Mouse (Mus musculus): ENCODE data around the gene Nat8f2.
"Not testable (repeated sequence)": the region's sequence is repeated elsewhere in the genome, so short reads cannot be mapped to it uniquely, and the experiment has no call there.

The Nat8f2 gene

DNA sequence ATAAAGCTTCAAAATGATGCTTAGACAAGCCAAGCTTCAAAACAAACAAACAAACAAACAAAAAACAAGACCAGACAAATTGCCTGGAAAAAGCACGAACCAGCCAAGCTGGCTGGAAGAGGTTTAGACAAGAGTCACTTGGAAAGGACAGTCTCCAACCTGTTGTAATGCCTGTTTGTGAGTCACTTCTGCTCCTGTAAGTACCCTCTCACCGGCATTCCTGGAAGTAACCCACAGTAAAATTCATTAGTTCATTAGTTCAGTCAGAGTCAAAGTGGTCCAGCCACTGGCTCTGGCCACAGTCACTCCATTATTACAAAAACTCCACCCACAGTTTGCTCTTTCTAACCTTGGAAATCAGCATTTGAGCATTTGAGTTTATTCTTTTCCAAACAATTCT is 5.1 kb downstream of the Nat8f2 start:
- DNase-seq (ENCODE audit: low spot score) = no peak

DNA sequence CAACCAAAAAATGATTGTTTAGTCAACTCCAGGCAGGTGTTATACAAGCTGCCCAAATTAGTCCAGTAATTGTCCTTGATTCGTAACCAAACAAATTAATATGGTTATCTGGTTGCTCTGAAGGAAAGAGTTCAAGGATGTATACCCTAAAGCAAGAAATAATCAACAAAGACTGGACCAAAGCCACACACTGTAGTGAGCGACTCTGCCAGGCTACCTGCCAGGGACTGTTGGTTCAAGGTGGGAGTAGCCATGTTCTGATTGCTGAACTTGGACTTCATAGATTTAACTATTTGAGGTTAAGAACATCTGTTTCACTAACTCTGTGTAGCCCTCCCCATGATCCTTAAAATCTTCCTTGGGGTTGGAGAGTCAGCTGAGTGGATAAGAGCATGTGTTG is 5.8 kb downstream of the Nat8f2 start:
- DNase-seq (ENCODE audit: low spot score) = no peak

DNA sequence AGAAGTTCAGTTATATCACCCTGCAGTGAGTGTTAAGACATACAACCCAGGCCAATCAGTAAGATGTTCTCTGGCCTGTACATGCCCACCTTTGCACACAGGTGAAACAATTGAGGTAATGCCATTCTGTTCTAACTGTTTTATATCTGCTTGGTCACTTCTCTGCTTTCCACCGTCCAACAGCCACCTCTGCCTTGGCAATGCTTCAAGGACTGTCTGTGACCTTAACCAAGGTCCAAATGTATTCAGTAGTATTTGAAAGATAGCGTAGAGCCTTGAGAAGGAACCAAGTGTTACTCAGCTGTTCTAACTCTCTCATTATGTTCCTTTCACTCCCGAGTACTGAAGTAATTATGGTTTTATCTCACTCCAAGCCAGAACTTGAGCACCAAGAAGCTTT is 6.4 kb downstream of the Nat8f2 start:
- DNase-seq (ENCODE audit: low spot score) = no peak

DNA sequence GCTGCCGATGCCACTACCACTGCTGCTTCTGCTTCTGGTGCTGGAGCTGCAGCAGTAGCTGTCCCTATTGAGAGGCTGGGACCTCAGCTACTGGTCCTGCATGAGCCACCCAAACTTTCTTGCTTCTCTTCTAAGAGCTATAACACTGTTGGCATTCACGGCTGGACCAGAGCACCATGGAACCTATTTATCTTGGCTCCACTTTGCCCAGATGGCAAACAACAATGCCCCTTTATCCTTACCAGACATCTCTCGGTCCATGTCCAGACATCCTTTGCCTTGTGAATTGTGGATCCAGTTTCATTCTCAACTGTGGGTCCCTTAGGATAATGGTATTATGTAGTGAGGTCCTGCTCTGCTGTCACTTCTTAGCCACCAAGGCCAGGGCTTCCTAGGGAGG is 7.7 kb downstream of the Nat8f2 start:
- no peak for DNase-seq (ENCODE audit: low spot score)

DNA sequence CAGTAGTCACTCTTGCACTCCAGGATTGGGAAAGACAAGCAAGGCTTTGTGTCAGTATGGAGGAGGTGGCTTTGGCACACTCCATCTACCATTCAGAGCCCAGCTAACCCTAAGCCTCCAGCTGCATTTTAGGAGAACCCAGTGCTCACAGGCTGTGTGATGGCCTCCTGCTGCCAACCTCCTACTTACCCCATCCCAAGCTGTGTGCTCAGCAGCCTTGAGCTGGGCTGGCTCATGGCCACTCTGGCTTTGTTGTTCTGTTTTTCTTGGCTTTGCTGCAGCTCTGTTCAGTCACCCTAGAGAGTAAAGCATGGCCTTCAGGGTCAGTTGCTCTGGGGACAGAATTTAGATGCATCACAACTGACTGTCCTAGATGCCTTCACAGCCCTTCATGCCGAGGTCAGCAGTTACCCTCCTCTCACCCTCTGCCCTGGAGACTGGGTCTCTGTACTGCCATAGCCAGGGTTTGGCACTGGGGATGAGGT is 12.7 kb downstream of the Nat8f2 start:
- DNase-seq (ENCODE audit: low spot score) = no peak

DNA sequence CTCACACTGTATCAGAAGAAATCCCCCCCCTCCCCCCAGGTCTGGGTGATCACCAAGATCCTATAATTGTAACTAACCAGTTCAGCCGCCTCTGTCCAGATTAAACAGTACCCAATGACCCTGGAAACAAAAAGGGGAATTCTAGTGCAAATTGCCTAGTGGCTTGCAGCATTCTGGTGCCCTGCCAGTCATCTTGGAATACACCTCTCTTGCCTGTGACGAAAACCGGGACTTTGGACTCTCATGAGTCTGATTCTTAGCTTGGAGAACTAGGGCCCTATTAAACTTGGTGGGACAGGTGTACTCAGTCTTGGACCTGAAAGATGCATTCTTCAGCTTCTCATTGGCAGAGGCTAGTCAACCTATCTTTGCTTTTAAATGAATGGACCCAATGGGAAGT is 15.5 kb downstream of the Nat8f2 start:
- DNase-seq (ENCODE audit: low spot score) = no peak

DNA sequence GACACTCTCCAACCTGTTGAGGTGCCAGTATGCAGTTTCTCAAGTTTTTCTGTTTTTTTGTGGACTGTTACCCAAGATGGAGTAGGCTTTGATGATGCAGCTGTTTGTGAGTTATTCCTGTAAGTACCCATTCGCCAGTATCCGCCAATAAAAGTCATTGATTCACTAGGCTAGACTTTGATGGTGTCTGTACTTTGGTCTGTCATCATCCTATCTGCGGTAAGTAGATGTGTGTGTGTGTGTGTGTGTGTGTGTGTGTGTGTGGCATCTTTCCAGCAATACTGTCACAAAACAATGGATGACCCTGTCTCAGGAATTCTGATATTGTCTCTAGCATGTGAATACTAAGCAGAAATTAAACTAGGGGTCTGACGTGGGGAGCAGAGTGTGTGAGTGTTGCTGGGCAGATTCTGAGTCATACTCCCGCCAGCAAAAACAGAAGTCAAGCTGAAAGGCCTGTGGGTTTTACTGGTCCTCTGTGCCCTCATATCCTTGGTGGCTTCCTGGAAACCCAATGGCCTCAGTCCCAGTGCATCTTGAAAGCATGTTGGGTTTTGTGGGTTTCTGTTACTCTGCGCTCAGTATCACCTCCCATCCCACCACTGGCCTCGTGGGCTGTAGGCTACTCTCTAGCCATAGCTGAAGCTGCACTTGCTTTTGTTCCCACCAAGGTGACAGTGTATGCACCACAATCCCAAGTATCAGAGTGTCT is 17.7 kb downstream of the Nat8f2 start:
- no peak for DNase-seq (ENCODE audit: low spot score)

DNA sequence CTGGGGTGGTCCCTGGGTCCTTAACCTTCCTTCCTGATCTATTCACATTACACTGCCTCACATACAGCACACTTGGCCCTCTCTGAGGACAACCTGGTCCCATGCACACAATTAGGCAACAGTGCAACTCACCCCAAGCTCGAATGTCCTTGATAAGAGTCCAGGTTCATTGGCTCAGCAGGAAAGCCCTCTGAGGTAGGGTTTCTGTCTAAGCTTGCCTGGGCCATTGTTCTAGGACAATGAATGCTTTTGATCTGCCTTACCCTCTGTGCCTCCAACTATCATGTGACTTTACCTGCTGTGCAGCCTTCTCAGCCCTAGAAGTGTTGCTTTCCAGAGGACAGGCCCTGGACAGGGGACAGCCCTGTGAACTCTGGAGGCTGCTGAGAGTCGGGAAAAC is 19.7 kb downstream of the Nat8f2 start:
- no peak for DNase-seq (ENCODE audit: low spot score)

DNA sequence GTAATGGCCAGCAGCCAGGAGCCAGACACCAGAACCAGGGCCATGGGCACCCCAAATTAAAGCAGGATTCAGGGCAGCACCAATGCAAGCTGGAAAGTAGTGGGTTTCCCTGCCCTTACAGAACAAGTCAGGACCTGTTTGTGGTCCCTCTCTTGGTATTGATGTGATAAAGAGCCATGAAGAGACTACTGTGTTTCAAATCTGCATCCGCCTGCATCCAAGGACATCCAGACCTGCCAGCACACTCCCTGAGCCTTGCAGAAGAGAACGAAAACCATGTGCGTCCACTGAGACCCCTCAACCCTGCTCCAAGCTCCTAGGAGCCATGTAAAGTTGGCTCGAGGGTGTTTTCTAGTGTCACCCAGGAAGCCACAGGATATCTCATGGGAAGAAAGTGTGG is 20.8 kb downstream of the Nat8f2 start:
- DNase-seq (ENCODE audit: low spot score) = no peak

DNA sequence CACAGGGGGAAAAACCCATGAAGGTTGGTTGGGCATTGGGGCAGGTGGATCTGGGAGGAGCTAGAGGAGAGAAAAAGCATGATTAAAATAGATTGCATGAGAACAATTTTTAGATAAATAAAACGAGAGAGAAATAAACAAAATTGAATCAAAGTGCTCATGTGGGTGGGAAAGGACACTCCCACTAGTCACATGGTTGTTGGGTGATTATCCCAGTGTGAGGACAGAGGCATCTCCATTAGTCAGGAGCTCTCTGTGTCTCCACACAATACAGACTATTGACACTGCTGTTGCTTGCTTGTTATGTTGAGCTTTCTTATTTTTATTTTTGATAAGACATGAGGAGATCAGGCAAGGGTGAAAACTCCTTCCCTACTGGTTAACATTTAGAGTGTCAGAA is 22.0 kb downstream of the Nat8f2 start:
- no peak for DNase-seq (ENCODE audit: low spot score)

DNA sequence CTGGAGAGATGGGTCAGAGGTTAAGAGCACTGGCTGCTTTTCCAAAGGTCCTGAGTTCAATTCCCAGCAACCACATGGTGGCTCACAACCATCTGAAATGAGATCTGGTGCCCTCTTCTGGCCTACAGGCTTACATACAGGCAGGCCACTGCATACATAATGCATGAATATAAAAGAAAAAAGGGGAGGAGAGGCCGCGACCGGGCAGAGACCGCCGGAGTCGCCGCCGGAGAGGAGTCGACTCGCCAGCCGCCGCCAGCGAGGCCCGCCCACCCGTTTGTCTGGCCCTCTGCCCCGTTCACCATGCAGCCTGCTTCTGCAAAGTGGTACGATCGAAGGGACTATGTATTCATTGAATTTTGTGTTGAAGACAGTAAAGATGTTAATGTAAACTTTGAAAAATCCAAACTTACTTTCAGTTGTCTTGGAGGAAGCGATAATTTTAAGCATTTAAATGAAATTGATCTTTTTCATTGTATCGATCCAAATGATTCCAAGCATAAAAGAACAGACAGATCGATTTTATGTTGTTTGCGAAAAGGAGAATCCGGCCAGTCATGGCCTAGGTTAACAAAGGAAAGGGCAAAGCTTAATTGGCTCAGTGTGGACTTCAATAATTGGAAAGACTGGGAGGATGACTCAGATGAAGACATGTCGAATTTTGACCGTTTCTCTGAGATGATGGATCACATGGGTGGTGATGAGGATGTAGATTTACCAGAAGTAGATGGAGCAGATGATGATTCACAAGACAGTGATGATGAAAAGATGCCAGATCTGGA is 25.1 kb downstream of the Nat8f2 start:
- DNase-seq (ENCODE audit: low spot score) = not testable (repeated sequence)

DNA sequence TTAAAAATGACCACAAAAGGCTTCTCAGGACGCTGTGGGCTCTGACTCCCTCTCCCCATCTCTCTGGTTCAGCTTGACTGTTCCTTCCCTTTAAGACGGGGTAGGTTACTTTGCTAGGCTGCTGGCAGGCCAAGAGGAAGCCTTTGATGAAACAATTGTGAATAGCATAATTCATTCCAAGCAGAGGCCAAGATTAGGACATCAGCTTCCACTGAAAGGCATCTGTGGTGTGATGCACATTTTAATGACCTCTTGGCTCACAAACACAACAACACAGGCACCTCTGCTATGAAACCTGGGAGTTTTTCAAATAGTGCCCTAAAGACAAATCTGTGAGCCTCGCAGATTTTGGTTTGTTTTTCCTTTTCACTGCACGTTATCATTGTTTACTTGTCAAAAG is 29.0 kb downstream of the Nat8f2 start:
- DNase-seq (ENCODE audit: low spot score) = no peak

DNA sequence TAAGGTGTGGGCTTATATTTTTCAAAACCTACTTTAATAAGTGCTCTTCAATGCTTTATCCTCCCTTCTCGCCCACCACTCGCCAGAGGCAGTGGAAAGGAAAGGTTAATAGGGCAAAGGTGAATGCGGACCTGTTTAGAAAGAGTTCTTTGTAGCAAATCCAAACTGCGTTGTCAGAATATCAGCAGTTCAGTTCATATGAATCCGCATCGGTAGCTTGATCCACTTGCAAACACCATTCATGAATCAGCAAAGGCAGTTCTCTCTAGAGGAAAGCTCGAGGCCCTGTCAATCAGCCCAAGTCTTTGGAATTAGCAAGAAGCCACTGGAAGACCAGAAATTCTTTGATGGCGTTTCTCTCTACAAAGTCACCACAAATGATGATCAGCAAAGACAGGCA is 30.3 kb downstream of the Nat8f2 start:
- no peak for DNase-seq (ENCODE audit: low spot score)

DNA sequence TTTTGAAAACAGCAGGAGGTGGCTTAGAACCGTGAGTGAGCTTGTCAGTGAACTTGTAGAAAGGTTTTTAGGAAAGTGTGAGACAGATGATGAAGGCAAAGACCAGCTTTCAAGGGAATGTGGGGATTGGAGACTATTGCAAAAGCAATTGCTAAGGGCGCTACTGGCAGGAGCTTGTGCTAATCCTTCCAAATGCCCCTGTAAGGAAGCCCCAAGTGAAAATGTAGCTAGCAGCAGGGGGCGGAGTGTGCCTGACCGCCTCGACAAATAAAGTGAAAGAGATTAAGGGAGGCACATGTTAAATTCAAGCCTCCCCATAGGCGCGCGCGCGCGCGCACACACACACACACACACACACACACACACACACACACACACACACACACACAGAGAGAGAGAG is 31.7 kb downstream of the Nat8f2 start:
- not testable (repeated sequence) for DNase-seq (ENCODE audit: low spot score)

DNA sequence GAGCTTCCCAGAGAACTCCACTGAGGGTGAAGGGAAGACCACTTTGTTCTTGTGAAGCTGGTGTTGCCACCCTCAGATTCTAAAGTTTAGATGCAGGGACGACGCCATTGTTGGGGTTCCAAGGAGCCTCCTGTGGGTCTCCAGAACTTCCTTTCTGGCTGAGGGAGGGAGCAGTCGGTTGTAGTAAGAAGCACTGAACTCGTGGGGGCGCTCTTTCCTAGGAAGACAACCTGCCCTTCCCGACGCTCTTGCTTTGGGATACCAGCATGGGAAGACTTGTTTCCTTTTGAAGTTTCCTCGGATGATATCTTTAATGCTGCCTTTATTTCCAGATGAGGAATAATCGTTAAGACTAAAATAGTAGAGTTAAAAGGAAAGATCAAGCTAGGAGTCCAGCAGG is 32.1 kb downstream of the Nat8f2 start:
- DNase-seq (ENCODE audit: low spot score) = not testable (repeated sequence)

DNA sequence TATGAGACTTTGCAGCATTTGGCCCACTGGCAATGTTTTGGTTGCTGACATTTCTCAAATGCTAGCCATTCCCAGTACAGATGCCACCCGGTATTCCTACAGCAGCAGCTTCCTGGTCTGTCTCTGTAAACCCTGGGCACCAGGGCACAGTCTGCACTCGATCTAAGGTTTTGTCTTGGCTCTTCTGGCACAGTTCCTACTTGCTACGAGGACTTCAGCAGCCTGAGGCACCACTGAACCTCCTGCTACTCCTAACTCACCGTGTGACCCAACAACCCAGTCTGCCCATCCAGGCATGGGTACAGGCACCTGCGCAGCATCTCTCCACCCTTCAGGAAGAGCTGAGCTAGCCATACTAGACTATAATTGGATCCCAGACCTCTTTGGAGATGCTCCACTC is 32.9 kb downstream of the Nat8f2 start:
- not testable (repeated sequence) for DNase-seq (ENCODE audit: low spot score)

DNA sequence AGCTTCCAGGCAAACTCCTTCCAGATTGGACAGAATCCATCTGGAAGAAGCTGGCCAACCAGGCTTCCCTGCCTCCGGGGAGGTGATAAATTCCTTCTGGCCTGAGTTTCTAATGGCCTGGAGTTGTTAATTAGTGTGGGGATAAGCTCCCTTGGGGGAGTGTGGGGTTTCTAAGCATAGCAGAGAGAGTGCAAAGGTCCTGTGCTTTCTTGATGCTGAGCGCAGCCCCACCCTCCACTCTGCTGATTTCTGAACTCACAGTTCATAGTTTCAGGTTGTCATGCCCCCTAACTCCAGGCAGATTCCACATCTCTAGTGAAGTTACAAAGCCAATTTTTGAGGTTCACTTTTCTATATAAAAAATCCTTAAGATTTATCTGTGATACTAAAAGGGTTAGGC is 33.9 kb downstream of the Nat8f2 start:
- not testable (repeated sequence) for DNase-seq (ENCODE audit: low spot score)

DNA sequence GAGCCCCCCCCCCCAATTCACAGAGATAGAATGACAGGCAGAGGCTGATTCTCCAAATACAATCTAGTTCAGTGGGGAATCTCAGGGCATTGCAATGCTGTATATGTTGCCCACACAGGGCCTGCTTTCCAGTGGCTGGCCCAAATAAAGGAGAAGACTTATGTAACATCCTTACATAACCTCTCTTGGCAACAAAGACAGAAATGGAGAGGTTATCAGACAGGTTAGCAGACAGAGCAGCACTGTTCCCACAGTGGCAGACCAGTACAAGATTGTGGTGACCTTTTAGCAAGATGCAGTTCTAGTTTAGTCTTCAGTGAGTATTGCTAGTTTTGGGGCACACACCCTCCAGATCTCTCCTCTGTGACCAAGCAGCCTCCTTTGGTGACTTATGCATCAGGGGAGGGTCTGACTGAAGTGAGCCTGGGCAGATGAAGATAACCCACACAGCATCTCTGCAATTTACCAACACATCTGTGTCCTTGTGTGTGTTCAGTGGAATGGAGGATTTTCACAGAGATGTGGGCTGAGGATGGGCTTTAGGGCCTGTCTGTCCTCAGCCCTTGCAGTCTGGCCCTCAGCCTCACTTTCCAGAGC is 34.4 kb downstream of the Nat8f2 start:
- not testable (repeated sequence) for DNase-seq (ENCODE audit: low spot score)

DNA sequence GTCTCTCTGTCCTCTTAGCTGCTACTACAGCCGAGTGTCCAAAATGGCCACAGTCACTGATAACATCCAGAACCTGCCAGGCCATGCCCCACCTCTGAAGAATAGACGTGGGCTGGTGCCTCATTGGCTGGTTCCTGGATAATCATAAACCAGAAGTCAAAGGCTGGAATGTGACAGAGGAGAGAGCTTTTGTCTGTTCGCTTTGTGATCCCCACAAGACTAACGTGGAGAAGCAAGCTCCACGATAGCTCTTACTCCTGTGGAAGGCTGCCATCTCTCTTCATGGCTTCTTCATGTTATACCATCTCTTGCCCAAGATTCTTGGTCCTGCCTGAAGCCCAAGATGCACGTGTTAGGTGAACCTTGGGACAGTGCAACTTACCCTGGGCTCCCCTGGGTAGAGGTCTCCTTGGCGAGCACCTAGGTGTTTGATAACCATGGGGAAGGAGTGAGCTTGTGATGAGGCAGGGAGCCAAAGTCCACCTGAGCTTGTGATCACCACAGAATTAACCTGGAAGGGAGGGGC is 37.1 kb downstream of the Nat8f2 start, which contains the start of gene Nat8:
Gene Nat8, minus strand, starts transcription at position 287 of the 526 bp plus-strand sequence.
- DNase-seq (ENCODE audit: low spot score) = no peak

DNA sequence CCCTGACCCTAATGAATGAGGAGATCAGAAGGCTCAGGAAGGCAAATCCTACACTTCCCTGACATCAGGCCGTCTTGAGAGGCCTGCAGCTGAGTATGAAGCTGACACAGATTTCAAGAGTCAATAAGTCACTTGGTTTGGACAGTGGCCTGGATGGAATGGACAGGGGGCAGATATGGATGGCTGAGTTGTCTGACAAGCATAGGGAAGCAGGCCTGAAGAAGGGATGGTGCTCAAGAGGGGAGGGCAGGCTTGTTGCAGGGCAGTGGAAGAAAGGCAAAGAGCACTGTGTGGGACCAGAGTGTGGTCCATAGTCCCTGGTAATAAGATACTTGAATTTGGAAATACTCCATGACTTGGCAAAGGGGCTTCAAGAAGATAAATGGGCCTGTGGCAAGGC is 39.5 kb downstream of the Nat8f2 start:
- no peak for DNase-seq (ENCODE audit: low spot score)

DNA sequence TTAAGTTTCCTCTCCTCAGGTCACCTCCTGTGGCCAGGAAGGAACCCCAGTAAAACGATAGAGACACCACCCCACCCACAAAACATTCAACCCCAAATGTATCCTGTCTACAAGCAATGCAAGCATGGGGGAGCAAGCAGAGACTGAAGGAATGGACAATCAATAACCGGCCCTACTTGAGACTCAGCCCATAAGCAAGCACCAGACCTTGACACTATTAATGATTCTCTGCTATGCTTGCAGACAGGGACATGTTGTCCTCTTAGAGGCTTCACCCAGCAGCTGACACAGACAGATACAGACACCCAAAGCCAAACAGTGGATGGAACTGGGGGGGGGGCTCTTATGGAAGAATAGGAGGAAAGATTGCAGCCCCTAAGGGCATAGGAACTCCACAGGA is 43.1 kb downstream of the Nat8f2 start:
- DNase-seq (ENCODE audit: low spot score) = no peak

DNA sequence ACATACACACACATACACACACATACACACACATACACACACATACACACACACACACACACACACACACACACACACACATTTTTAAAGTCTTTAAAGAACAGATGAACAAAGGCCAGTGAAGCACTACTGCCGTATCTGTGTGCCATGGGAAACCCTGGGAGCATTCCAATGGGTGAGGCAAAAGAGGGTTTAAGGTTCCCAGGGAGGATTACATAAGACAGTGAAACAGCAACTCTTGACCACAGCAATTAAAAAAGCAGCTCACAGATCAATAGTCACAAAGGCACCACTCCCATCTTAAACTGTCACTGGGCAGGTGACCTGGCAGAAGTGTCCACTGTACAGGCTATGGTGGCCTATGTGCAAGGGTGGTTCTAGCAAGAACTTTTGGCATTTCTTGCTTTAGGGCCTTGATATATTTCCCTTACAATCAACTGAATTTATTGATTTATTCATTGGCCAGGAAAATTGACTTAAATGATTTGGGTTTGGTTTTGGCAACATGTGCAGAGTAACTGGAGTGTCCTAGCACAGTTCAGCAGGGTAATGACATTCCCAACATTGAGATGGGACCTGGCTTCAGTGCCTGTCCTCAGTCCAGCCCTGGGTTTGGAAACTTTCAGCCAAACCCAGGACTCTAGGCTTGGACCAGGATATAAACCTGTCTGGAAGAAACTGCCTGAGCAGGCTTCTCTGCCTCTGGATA is 45.4 kb downstream of the Nat8f2 start:
- no peak for DNase-seq (ENCODE audit: low spot score)
